Mouse (Mus musculus): ENCODE results near the gene Hmx2. TPM values are rescaled to one million over a fixed set of nuclear protein-coding genes. Genes with fewer than 3 reads are reported as not detected.

Gene Hmx2
- 0.66 and 0.76 TPM in 2 replicates for polyA plus RNA-seq (2015; fragmentation: Nextera tagmentation; extraction: Ambion mirVana)

GRCm38 (mm10) chr7:131548473-131548872 is at the start of gene Hmx2:
Hmx2 (plus strand) TSS chr7:131548773.
- Histone ChIP-seq H3K4me2 (ENCODE audit: low read depth, low read length) (no peak within 1 kb of the TSS), H3K9me3 (replicated peaks; ENCODE audit: control insufficient read depth, low read length) (no peaks in the 10 kb centered on the region), H3K27ac (ENCODE audit: low read length) (no peak within 1 kb of the TSS), H3K4me1 (ENCODE audit: control insufficient read depth, insufficient read depth, low read length) (peaks cover 9% of the 10 kb centered on the region), H3K36me3 (ENCODE audit: control insufficient read depth, insufficient read depth, low read length) (no peaks in the 10 kb centered on the region), H3K9ac (ENCODE audit: low read length) (no peak within 1 kb of the TSS), H3K4me3 (replicated peaks; ENCODE audit: low read length) (no peak within 1 kb of the TSS), H3K27me3 (ENCODE audit: control insufficient read depth, insufficient read depth, low read length) (peaks cover 95% of the 10 kb centered on the region)
- ATAC-seq (ENCODE audit: insufficient read depth, low FRiP score): no peak
- 2% methylated on average over 3 of the region's 3 CpGs for WGBS

GRCm38 (mm10) chr7:131503739-131504138 is 44.8 kb upstream of the Hmx2 start:
- no peak overlapping the region for H3K9ac ChIP-seq (ENCODE audit: low read length)
- no peaks in the 10 kb centered on the region for H3K9me3 ChIP-seq (replicated peaks; ENCODE audit: control insufficient read depth, low read length)
- 62% methylated on average over 2 of the region's 2 CpGs for WGBS
- H3K27ac ChIP-seq (ENCODE audit: low read length): no peak overlapping the region
- no peaks in the 10 kb centered on the region for H3K27me3 ChIP-seq (ENCODE audit: control insufficient read depth, insufficient read depth, low read length)
- H3K36me3 ChIP-seq (ENCODE audit: control insufficient read depth, insufficient read depth, low read length): no peaks in the 10 kb centered on the region
- H3K4me2 ChIP-seq (ENCODE audit: low read depth, low read length): no peak overlapping the region
- no peak for ATAC-seq (ENCODE audit: insufficient read depth, low FRiP score)
- no peaks in the 10 kb centered on the region for H3K4me1 ChIP-seq (ENCODE audit: control insufficient read depth, insufficient read depth, low read length)
- no peak overlapping the region for H3K4me3 ChIP-seq (replicated peaks; ENCODE audit: low read length)

GRCm38 (mm10) chr7:131539979-131540378 is 8.6 kb upstream of the Hmx2 start:
- 0% methylated on average over 7 of the region's 7 CpGs for WGBS
- H3K4me1 ChIP-seq (ENCODE audit: control insufficient read depth, insufficient read depth, low read length): peaks cover 23% of the 10 kb centered on the region
- H3K9ac ChIP-seq (ENCODE audit: low read length): no peak overlapping the region
- H3K27ac ChIP-seq (ENCODE audit: low read length): no peak overlapping the region
- no peak overlapping the region for H3K4me3 ChIP-seq (replicated peaks; ENCODE audit: low read length)
- H3K36me3 ChIP-seq (ENCODE audit: control insufficient read depth, insufficient read depth, low read length): no peaks in the 10 kb centered on the region
- peaks cover 61% of the 10 kb centered on the region for H3K27me3 ChIP-seq (ENCODE audit: control insufficient read depth, insufficient read depth, low read length)
- no peaks in the 10 kb centered on the region for H3K9me3 ChIP-seq (replicated peaks; ENCODE audit: control insufficient read depth, low read length)
- no peak overlapping the region for H3K4me2 ChIP-seq (ENCODE audit: low read depth, low read length)
- 0 out of 2 replicates have a peak, but pooled peaks have one; percentile 23 for ATAC-seq (ENCODE audit: insufficient read depth, low FRiP score)

GRCm38 (mm10) chr7:131541184-131542114 is 7.1 kb upstream of the Hmx2 start:
- H3K27ac ChIP-seq (ENCODE audit: low read length): no peak overlapping the region
- peaks cover 23% of the 10 kb centered on the region for H3K4me1 ChIP-seq (ENCODE audit: control insufficient read depth, insufficient read depth, low read length)
- no peaks in the 10 kb centered on the region for H3K36me3 ChIP-seq (ENCODE audit: control insufficient read depth, insufficient read depth, low read length)
- peaks cover 74% of the 10 kb centered on the region for H3K27me3 ChIP-seq (ENCODE audit: control insufficient read depth, insufficient read depth, low read length)
- H3K9ac ChIP-seq (ENCODE audit: low read length): no peak overlapping the region
- H3K4me3 ChIP-seq (replicated peaks; ENCODE audit: low read length): peak overlapping the region; percentile 42
- WGBS: 2% methylated on average over 41 of the region's 41 CpGs
- no peaks in the 10 kb centered on the region for H3K9me3 ChIP-seq (replicated peaks; ENCODE audit: control insufficient read depth, low read length)
- peak overlapping the region; percentile 53 for H3K4me2 ChIP-seq (ENCODE audit: low read depth, low read length)
- ATAC-seq (ENCODE audit: insufficient read depth, low FRiP score): no peak; the same call in 1 of the 2 replicates

- ATAC-seq (ENCODE audit: insufficient read depth, low FRiP score): peak; percentile 20; the same call in 1 of the 2 replicates
- Histone ChIP-seq H3K9me3 (replicated peaks; ENCODE audit: control insufficient read depth, low read length) (no peaks in the 10 kb centered on the region), H3K4me1 (ENCODE audit: control insufficient read depth, insufficient read depth, low read length) (peaks cover 23% of the 10 kb centered on the region), H3K4me3 (replicated peaks; ENCODE audit: low read length) (peak within 1 kb of the TSS; percentile 42), H3K36me3 (ENCODE audit: control insufficient read depth, insufficient read depth, low read length) (no peaks in the 10 kb centered on the region), H3K9ac (ENCODE audit: low read length) (peak within 1 kb of the TSS; percentile 16; the same call in 1 of the 2 replicates), H3K27ac (ENCODE audit: low read length) (no peak within 1 kb of the TSS), H3K27me3 (ENCODE audit: control insufficient read depth, insufficient read depth, low read length) (peaks cover 82% of the 10 kb centered on the region), H3K4me2 (ENCODE audit: low read depth, low read length) (peak within 1 kb of the TSS; percentile 53)
- WGBS: under 1% methylated on average over 63 of the region's 65 CpGs
Measured at GRCm38 (mm10) chr7:131542115-131542871, 6.3 kb upstream of the Hmx2 start, which contains the start of gene Hmx3. Hmx3 (plus strand) TSS chr7:131542867.

- Histone ChIP-seq H3K9me3 (replicated peaks; ENCODE audit: control insufficient read depth, low read length) (no peaks in the 10 kb centered on the region), H3K27ac (ENCODE audit: low read length) (no peak overlapping the region), H3K9ac (ENCODE audit: low read length) (peak overlapping the region; percentile 16; the same call in 1 of the 2 replicates), H3K36me3 (ENCODE audit: control insufficient read depth, insufficient read depth, low read length) (no peaks in the 10 kb centered on the region), H3K27me3 (ENCODE audit: control insufficient read depth, insufficient read depth, low read length) (peaks cover 89% of the 10 kb centered on the region), H3K4me2 (ENCODE audit: low read depth, low read length) (peak overlapping the region; percentile 53), H3K4me3 (replicated peaks; ENCODE audit: low read length) (peak overlapping the region; percentile 42), H3K4me1 (ENCODE audit: control insufficient read depth, insufficient read depth, low read length) (peaks cover 23% of the 10 kb centered on the region)
- WGBS: under 1% methylated on average over 71 of the region's 71 CpGs
- peak; percentile 20; the same call in 1 of the 2 replicates for ATAC-seq (ENCODE audit: insufficient read depth, low FRiP score)
Measured at GRCm38 (mm10) chr7:131542872-131543622, 5.5 kb upstream of the Hmx2 start.

GRCm38 (mm10) chr7:131543623-131544481 is 4.7 kb upstream of the Hmx2 start:
- peak overlapping the region; percentile 53 for H3K4me2 ChIP-seq (ENCODE audit: low read depth, low read length)
- peaks cover 23% of the 10 kb centered on the region for H3K4me1 ChIP-seq (ENCODE audit: control insufficient read depth, insufficient read depth, low read length)
- no peak for ATAC-seq (ENCODE audit: insufficient read depth, low FRiP score)
- H3K36me3 ChIP-seq (ENCODE audit: control insufficient read depth, insufficient read depth, low read length): no peaks in the 10 kb centered on the region
- no peak overlapping the region for H3K9ac ChIP-seq (ENCODE audit: low read length)
- no peaks in the 10 kb centered on the region for H3K9me3 ChIP-seq (replicated peaks; ENCODE audit: control insufficient read depth, low read length)
- peak overlapping the region; percentile 42 for H3K4me3 ChIP-seq (replicated peaks; ENCODE audit: low read length)
- no peak overlapping the region for H3K27ac ChIP-seq (ENCODE audit: low read length)
- H3K27me3 ChIP-seq (ENCODE audit: control insufficient read depth, insufficient read depth, low read length): peaks cover 95% of the 10 kb centered on the region
- WGBS: under 1% methylated on average over 75 of the region's 75 CpGs

GRCm38 (mm10) chr7:131544871-131545270 is 3.7 kb upstream of the Hmx2 start:
- no peak for ATAC-seq (ENCODE audit: insufficient read depth, low FRiP score)
- no peak overlapping the region for H3K4me3 ChIP-seq (replicated peaks; ENCODE audit: low read length)
- no peak overlapping the region for H3K9ac ChIP-seq (ENCODE audit: low read length)
- H3K4me1 ChIP-seq (ENCODE audit: control insufficient read depth, insufficient read depth, low read length): peaks cover 23% of the 10 kb centered on the region
- no peak overlapping the region for H3K27ac ChIP-seq (ENCODE audit: low read length)
- no peak overlapping the region for H3K4me2 ChIP-seq (ENCODE audit: low read depth, low read length)
- peaks cover 95% of the 10 kb centered on the region for H3K27me3 ChIP-seq (ENCODE audit: control insufficient read depth, insufficient read depth, low read length)
- 3% methylated on average over 5 of the region's 5 CpGs for WGBS
- H3K9me3 ChIP-seq (replicated peaks; ENCODE audit: control insufficient read depth, low read length): no peaks in the 10 kb centered on the region
- no peaks in the 10 kb centered on the region for H3K36me3 ChIP-seq (ENCODE audit: control insufficient read depth, insufficient read depth, low read length)
